Mouse (Mus musculus) C2C12 (cell line): ENCODE results near the gene Zranb3.

Experiments
- CEBPB ChIP-seq: IDR thresholded peaks from one replicate; pipeline ENCODE4 v1.6.1; 2011; ENCODE audit warnings: low read depth, mild to moderate bottlenecking, control low read depth, moderate library complexity
- CTCF ChIP-seq: IDR thresholded peaks from one replicate; pipeline ENCODE4 v1.5.1; 2011; ENCODE audit not compliant: control insufficient read depth, insufficient read depth, insufficient read length
- FOSL1 ChIP-seq: IDR thresholded peaks from one replicate; pipeline ENCODE4 v1.8.0; 2011; ENCODE audit warnings: mild to moderate bottlenecking, low read length; ENCODE audit not compliant: poor library complexity, insufficient read depth, severe bottlenecking
- MYOD1 ChIP-seq: IDR thresholded peaks from one replicate; pipeline ENCODE4 v1.6.1; 2011; ENCODE audit warnings: low read depth; ENCODE audit not compliant: control insufficient read depth, insufficient read length
- USF1 ChIP-seq: IDR thresholded peaks from one replicate; pipeline ENCODE4 v1.6.1; 2011; ENCODE audit warnings: low read depth, mild to moderate bottlenecking, control low read depth, moderate library complexity

DNA sequence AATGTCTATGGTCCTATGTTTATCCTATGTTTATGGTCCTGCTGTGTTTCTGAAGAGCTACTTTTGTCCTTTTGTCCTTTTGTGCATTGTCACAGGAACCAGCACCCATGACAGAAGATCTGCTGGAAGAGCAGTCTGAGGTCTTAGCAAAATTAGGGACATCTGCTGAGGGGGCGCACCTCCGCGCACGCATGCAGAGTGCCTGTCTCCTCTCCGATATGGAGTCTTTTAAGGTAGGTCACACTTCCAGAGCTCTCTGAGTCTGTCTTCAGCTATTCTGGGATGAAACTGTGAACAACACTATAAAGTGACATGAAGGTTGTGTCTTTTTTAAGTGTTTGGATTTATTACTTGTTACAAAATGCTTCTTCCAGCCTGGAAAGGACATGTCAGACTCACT, 168.5 kb downstream of the Zranb3 start:
- TF ChIP-seq USF1 (no peak), CTCF (no peak), CEBPB (no peak), MYOD1 (no peak), FOSL1 (no peak)
